Comparison of ENCODE assay signal across 23 mouse cellular contexts in genomic region chr4:139270168-139270567, GRCm38 (mm10). TPM values are rescaled to one million over a fixed set of nuclear protein-coding genes. Genes with fewer than 3 reads are reported as not detected.
DNase-seq lines count a peak whose midpoint lies in the region; ATAC-seq and TF ChIP-seq lines count a peak whose summit lies in the region.
"Had no signal": no experiment of that assay in that cellular context is flagged by ENCODE, and none has a peak within 500 bp of the region (broad histone marks: within the 10 kb centered on the region; RNA-seq: fewer than 3 reads in every experiment).

No protein-coding gene starts in this region.

- TF ChIP-seq CTCF in gastrocnemius, adult 2 months (IDR thresholded peaks at IDR 0.05): no peak

- no peak for TF ChIP-seq POLR2A in limb, embryonic 14.5 days (IDR thresholded peaks at IDR 0.05; ENCODE audit: borderline replicate concordance, extremely low read depth, insufficient read depth, insufficient read length)

- no peak overlapping the region for H3K4me3 ChIP-seq in gastrocnemius, adult 2 months
- H3K4me3 ChIP-seq in embryonic facial prominence, embryonic 13.5 days: no peak overlapping the region
- H3K4me3 ChIP-seq in limb, embryonic 14.5 days (replicated peaks; ENCODE audit: low read length): no peak overlapping the region
- H3K4me3 ChIP-seq: forebrain, embryonic 15.5 days; hindbrain, embryonic 10.5 days; liver, embryonic 13.5 days; neural tube, embryonic 15.5 days had no signal

- no peaks in the 10 kb centered on the region for H3K9me3 ChIP-seq in embryonic facial prominence, embryonic 13.5 days
- no peaks in the 10 kb centered on the region for H3K9me3 ChIP-seq in limb, embryonic 14.5 days (ENCODE audit: control insufficient read depth, low read length)
- H3K9me3 ChIP-seq: forebrain, embryonic 15.5 days; hindbrain, embryonic 10.5 days; liver, embryonic 13.5 days; neural tube, embryonic 15.5 days had no signal

- peak overlapping the region; percentile 81; the same call in 1 of the 2 replicates for H3K27ac ChIP-seq in gastrocnemius, adult 2 months
- H3K27ac ChIP-seq in embryonic facial prominence, embryonic 13.5 days: peak overlapping the region; percentile 90
- H3K27ac ChIP-seq in limb, embryonic 14.5 days (replicated peaks; ENCODE audit: low read depth, low read length): peak overlapping the region; percentile 58; the same call in 1 of the 2 replicates
- H3K27ac ChIP-seq: forebrain, embryonic 15.5 days; hindbrain, postnatal 0 days; kidney, postnatal 0 days; liver, embryonic 13.5 days; neural tube, embryonic 15.5 days had no signal

- H3K4me2 ChIP-seq in embryonic facial prominence, embryonic 13.5 days: no peak overlapping the region
- no peak overlapping the region for H3K4me2 ChIP-seq in limb, embryonic 14.5 days (replicated peaks; ENCODE audit: low read depth, low read length, severe bottlenecking)
- H3K4me2 ChIP-seq: forebrain, embryonic 15.5 days; heart, embryonic 11.5 days; liver, embryonic 13.5 days; midbrain, embryonic 11.5 days; neural tube, embryonic 15.5 days had no signal

- DNase-seq in gastrocnemius, adult 2 months: no peak
- no peak for DNase-seq in gastrocnemius, postnatal 25 days
- DNase-seq in cerebellum, adult 9-11 months: peak; percentile 84
- no peak for DNase-seq in limb, embryonic 14.5 days (ENCODE audit: low spot score)
- DNase-seq in spleen, adult 18-20 months: no peak
- no peak for DNase-seq in ovary, postnatal 36 days (ENCODE audit: low spot score)
- DNase-seq: adrenal gland, postnatal 25 days; gastrocnemius, postnatal 10 days; heart, adult 11 months; liver, embryonic 13.5 days; lung, adult 2 months; lung, postnatal 14 days; thymus, postnatal 25 days had no signal

- no peaks in the 10 kb centered on the region for H3K27me3 ChIP-seq in embryonic facial prominence, embryonic 13.5 days
- no peaks in the 10 kb centered on the region for H3K27me3 ChIP-seq in limb, embryonic 14.5 days (ENCODE audit: control insufficient read depth, insufficient read depth, low read length)
- H3K27me3 ChIP-seq: forebrain, embryonic 15.5 days; liver, embryonic 13.5 days; neural tube, embryonic 15.5 days had no signal

- no peak overlapping the region for H3K9ac ChIP-seq in embryonic facial prominence, embryonic 13.5 days
- no peak overlapping the region for H3K9ac ChIP-seq in limb, embryonic 14.5 days (ENCODE audit: low read depth, low read length, severe bottlenecking)
- H3K9ac ChIP-seq: forebrain, embryonic 15.5 days; liver, embryonic 13.5 days; neural tube, embryonic 15.5 days had no signal

- peaks cover 88% of the 10 kb centered on the region for H3K4me1 ChIP-seq in embryonic facial prominence, embryonic 13.5 days
- H3K4me1 ChIP-seq in limb, embryonic 14.5 days (ENCODE audit: control insufficient read depth, insufficient read depth, low read length): peaks cover 62% of the 10 kb centered on the region
- H3K4me1 ChIP-seq: forebrain, embryonic 15.5 days; liver, embryonic 13.5 days had no signal

- ATAC-seq in embryonic facial prominence, embryonic 13.5 days (ENCODE audit: insufficient number of reproducible peaks, insufficient read depth, low FRiP score, low TSS enrichment, low read depth): no peak
- no peak for ATAC-seq in limb, embryonic 14.5 days (ENCODE audit: low FRiP score, low read depth)
- no peak for ATAC-seq in CD4-positive, CD25-positive, alpha-beta regulatory T cell, adult 4 months
- ATAC-seq: forebrain, embryonic 15.5 days; hindbrain, postnatal 0 days; intestine, embryonic 16.5 days had no signal

- peaks cover 56% of the 10 kb centered on the region for H3K36me3 ChIP-seq in embryonic facial prominence, embryonic 13.5 days
- peaks cover 32% of the 10 kb centered on the region for H3K36me3 ChIP-seq in limb, embryonic 14.5 days (ENCODE audit: control insufficient read depth, insufficient read depth, low read length)
- H3K36me3 ChIP-seq: forebrain, embryonic 15.5 days had no signal

- 36% methylated on average over 3 of the region's 3 CpGs for whole genome bisulfite sequencing in embryonic facial prominence, embryonic 13.5 days
- WGBS in limb, embryonic 14.5 days: 64% methylated on average over 3 of the region's 3 CpGs

- intact Hi-C loops in gastrocnemius, adult 2 months (cut with DNase I): no loop called here

RNA-seq across cellular contexts. Expression of gene Pqlc2, which starts 40.3 kb away (rescaled TPM):
- 1 to 10 TPM; 4.9 to 7.2 TPM for total RNA-seq in gastrocnemius, adult 2 months (2021)
- 1 to 10 TPM; 4.9 to 6.9 TPM for total RNA-seq in gastrocnemius, postnatal 25 days (2021)
- 14.9 and 16.7 TPM in 2 replicates for polyA plus RNA-seq in embryonic facial prominence, embryonic 13.5 days (2015; fragmentation: Nextera tagmentation; extraction: Ambion mirVana)
- 20.7 and 30.7 TPM in 2 replicates for polyA plus RNA-seq in limb, embryonic 14.5 days (2012; rRNA removed)
- polyA plus RNA-seq in limb, embryonic 14.5 days (2014; fragmentation: Nextera tagmentation; extraction: Ambion mirVana): 12.9 and 15.4 TPM in 2 replicates
- polyA plus RNA-seq in CD4-positive, CD25-positive, alpha-beta regulatory T cell, adult 4 months (2017; shearing (Covaris generic)): 10 to 100 TPM; 10.4 to 10.8 TPM

RNA-seq across cellular contexts. Expression of gene Akr7a5, which starts 40.4 kb away (rescaled TPM):
- total RNA-seq in gastrocnemius, adult 2 months (2021): 10 to 100 TPM; 31.2 to 34.7 TPM
- total RNA-seq in gastrocnemius, postnatal 25 days (2021): 10 to 100 TPM; 30.5 to 35.9 TPM
- 91.9 and 121 TPM in 2 replicates for polyA plus RNA-seq in embryonic facial prominence, embryonic 13.5 days (2015; fragmentation: Nextera tagmentation; extraction: Ambion mirVana)
- 28.5 and 38.8 TPM in 2 replicates for polyA plus RNA-seq in limb, embryonic 14.5 days (2012; rRNA removed)
- polyA plus RNA-seq in limb, embryonic 14.5 days (2014; fragmentation: Nextera tagmentation; extraction: Ambion mirVana): 84.8 and 98.0 TPM in 2 replicates
- polyA plus RNA-seq in CD4-positive, CD25-positive, alpha-beta regulatory T cell, adult 4 months (2017; shearing (Covaris generic)): 1 to 10 TPM; 9.1 TPM
